Mouse (Mus musculus) ES-Bruce4 (cell line): ENCODE data around the gene Itga9.

ENCODE experiments used
- CTCF ChIP-seq: IDR thresholded peaks from one replicate; pipeline ENCODE4 v1.8.1; 2011; ENCODE audit warnings: low read depth, low read length
- POLR2A ChIP-seq: IDR thresholded peaks from one replicate; pipeline ENCODE4 v1.8.1; 2011; ENCODE audit warnings: low read length; ENCODE audit not compliant: insufficient read depth

DNA sequence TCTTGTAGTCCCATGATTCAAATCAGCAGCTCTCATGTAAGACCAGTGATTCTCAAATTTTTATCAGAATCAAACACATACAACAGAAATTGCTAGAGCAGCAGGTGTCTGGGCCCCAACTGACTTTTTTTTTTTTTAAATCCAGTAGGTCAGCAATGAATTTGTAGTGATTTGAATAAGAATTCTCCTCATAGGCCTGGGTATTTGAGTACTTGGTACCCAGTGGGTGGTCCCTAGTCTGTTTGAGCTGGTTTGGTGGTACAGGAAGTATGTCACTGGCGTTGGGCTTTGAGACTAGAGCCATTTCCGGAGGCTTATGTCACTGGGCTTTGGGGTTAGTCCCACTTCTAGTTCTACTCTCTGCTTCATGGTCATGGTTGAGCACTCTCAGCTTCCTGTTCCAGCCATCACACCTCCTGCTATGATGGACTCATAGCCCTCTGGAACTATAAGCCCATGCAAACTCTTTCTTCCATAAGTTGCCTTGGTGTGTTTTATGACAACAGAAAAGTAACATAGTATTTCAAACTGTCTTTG lies 116.4 kb downstream of the Itga9 start:
- TF ChIP-seq POLR2A (no peak), CTCF (no peak)
